Mouse (Mus musculus): ENCODE data around the gene Tada2a.

Gene Tada2a

GRCm38 (mm10) chr11:84062805-84063204 is 66.6 kb downstream of the Tada2a start:
- DNase-seq (ENCODE audit: low spot score): no peak

GRCm38 (mm10) chr11:84061881-84062280 is 67.5 kb downstream of the Tada2a start:
- no peak for DNase-seq (ENCODE audit: low spot score)

- no peak for DNase-seq (ENCODE audit: low spot score)
Observed at GRCm38 (mm10) chr11:84060635-84061034, 68.8 kb downstream of the Tada2a start.

GRCm38 (mm10) chr11:84059784-84060183 is 69.6 kb downstream of the Tada2a start:
- DNase-seq (ENCODE audit: low spot score): no peak

GRCm38 (mm10) chr11:84057418-84057817 is 72.0 kb downstream of the Tada2a start:
- no peak for DNase-seq (ENCODE audit: low spot score)

GRCm38 (mm10) chr11:84053524-84054163 is 75.8 kb downstream of the Tada2a start:
- DNase-seq (ENCODE audit: low spot score): peak; percentile 74

- DNase-seq (ENCODE audit: low spot score): no peak
Observed at GRCm38 (mm10) chr11:84053055-84053454, 76.3 kb downstream of the Tada2a start.

- DNase-seq (ENCODE audit: low spot score): no peak
Observed at GRCm38 (mm10) chr11:84048411-84048810, 81.0 kb downstream of the Tada2a start.

- DNase-seq (ENCODE audit: low spot score): no peak
Observed at GRCm38 (mm10) chr11:84047270-84047669, 82.1 kb downstream of the Tada2a start.

- DNase-seq (ENCODE audit: low spot score): no peak
Observed at GRCm38 (mm10) chr11:84044988-84045387, 84.4 kb downstream of the Tada2a start.

GRCm38 (mm10) chr11:84042808-84043762 is 86.3 kb downstream of the Tada2a start:
- DNase-seq (ENCODE audit: low spot score): peak; percentile 73

- DNase-seq (ENCODE audit: low spot score): no peak
Observed at GRCm38 (mm10) chr11:84040621-84041020, 88.8 kb downstream of the Tada2a start.

- DNase-seq (ENCODE audit: low spot score): no peak
Observed at GRCm38 (mm10) chr11:84033671-84034070, 95.7 kb downstream of the Tada2a start.

GRCm38 (mm10) chr11:84032559-84032958 is 96.8 kb downstream of the Tada2a start:
- no peak for DNase-seq (ENCODE audit: low spot score)

- DNase-seq (ENCODE audit: low spot score): peak; percentile 65
Observed at GRCm38 (mm10) chr11:84031971-84032370, 97.4 kb downstream of the Tada2a start.

All from layer of hippocampus, adult 11-12 months (tissue).